Mouse (Mus musculus) heart, embryonic 14.5 days (tissue): ENCODE data around the gene Shisa9. TPM values are rescaled to one million over a fixed set of nuclear protein-coding genes. Genes with fewer than 3 reads are reported as not detected.

Source experiments
- ATAC-seq: fragments of 200-750 bp; cut with Nextera tagmentation; 2 replicates; pipeline ENCODE4 v1.8.0; 2017; ENCODE audit warnings: low read depth, moderate TSS enrichment; ENCODE audit not compliant: insufficient number of reproducible peaks, insufficient read depth, low FRiP score
- H3K27ac ChIP-seq, 2 experiments: fragments of 200-500 bp in 1 of 2; fragments of 300-500 bp in 1 of 2; sonication (generic) in 1 of 2; replicated peaks in 1 of 2; 2 replicates each; pipeline ENCODE4 v1.5.1; 2012 to 2014; ENCODE audit warnings: low read depth in 2 of 2, low read length in 2 of 2, control low read depth in 1 of 2, mild to moderate bottlenecking in 1 of 2, mixed read lengths in 1 of 2; ENCODE audit not compliant: control insufficient read depth in 1 of 2, insufficient read depth in 1 of 2
- H3K27me3 ChIP-seq: fragments of 300-500 bp; sonication (generic); 2 replicates; pipeline ENCODE4 v1.6.1; 2014; ENCODE audit warnings: mild to moderate bottlenecking, low read length, control low read depth; ENCODE audit not compliant: control insufficient read depth, insufficient read depth
- H3K36me3 ChIP-seq: fragments of 300-500 bp; sonication (generic); 2 replicates; pipeline ENCODE4 v1.6.1; 2014; ENCODE audit warnings: mild to moderate bottlenecking, control low read depth, low read length, mixed read lengths; ENCODE audit not compliant: control insufficient read depth, insufficient read depth
- H3K4me1 ChIP-seq, 2 experiments: fragments of 200-500 bp in 1 of 2; fragments of 300-500 bp in 1 of 2; sonication (generic) in 1 of 2; 2 replicates each; pipeline ENCODE4 v1.6.1; 2012 to 2014; ENCODE audit warnings: low read length in 2 of 2, control low read depth in 1 of 2, mixed read lengths in 1 of 2; ENCODE audit not compliant: control insufficient read depth in 2 of 2, insufficient read depth in 2 of 2
- H3K4me2 ChIP-seq: fragments of 300-500 bp; sonication (generic); 2 replicates; pipeline ENCODE4 v1.6.1; 2014; ENCODE audit warnings: mild to moderate bottlenecking, low read length
- H3K4me3 ChIP-seq, 2 experiments: fragments of 200-500 bp in 1 of 2; fragments of 300-500 bp in 1 of 2; sonication (generic) in 1 of 2; 2 replicates each; pipeline ENCODE4 v1.5.1; 2012 to 2014; ENCODE audit warnings: low read length in 2 of 2, mild to moderate bottlenecking in 2 of 2, control low read depth in 1 of 2, low read depth in 1 of 2, moderate library complexity in 1 of 2; ENCODE audit not compliant: control insufficient read depth in 1 of 2, insufficient read depth in 1 of 2
- H3K9ac ChIP-seq: fragments of 300-500 bp; sonication (generic); 2 replicates; pipeline ENCODE4 v1.6.1; 2014; ENCODE audit warnings: mild to moderate bottlenecking, low read length
- H3K9me3 ChIP-seq: fragments of 300-500 bp; sonication (generic); 2 replicates; pipeline ENCODE4 v1.6.1; 2016; ENCODE audit warnings: low read length, control low read depth; ENCODE audit not compliant: control insufficient read depth
- WGBS: fragments of 180-500 bp; shearing (Covaris S2); extraction: QIAGEN DNeasy Blood & Tissue Kit; methylation state at CpG from one replicate; pipeline ENCODE4 v1.1.7; 2014; 5-methylcytosine and 5-hydroxymethylcytosine counted together
- polyA plus RNA-seq: library from polyadenylated mRNA; unstranded; fragments of >200 nt; fragmentation: Nextera tagmentation; extraction: Ambion mirVana; gene quantifications from 2 replicates; pipeline ENCODE4 v1.2.1, GENCODE M21; 2014

The Shisa9 gene
- polyA plus RNA-seq, 1 experiment from 2014 or later = 0.88 TPM

- WGBS = 83% methylated on average over 4 of the region's 4 CpGs
These were observed 124.5 kb downstream of the Shisa9 start for GRCm38 (mm10) chr16:12108436-12108835.

GRCm38 (mm10) chr16:12110851-12111437 is 127.0 kb downstream of the Shisa9 start:
- H3K27me3 ChIP-seq = no peaks in the 10 kb centered on the region
- no peak for ATAC-seq
- H3K4me3 ChIP-seq = no peak overlapping the region
- 84% methylated on average over 5 of the region's 5 CpGs for WGBS
- H3K4me1 ChIP-seq = no peaks in the 10 kb centered on the region; a peak in 1 of 4 replicates
- no peaks in the 10 kb centered on the region for H3K9me3 ChIP-seq
- H3K27ac ChIP-seq = no peak overlapping the region
- H3K36me3 ChIP-seq = no peaks in the 10 kb centered on the region
- H3K4me2 ChIP-seq = no peak overlapping the region
- H3K9ac ChIP-seq = no peak overlapping the region

More at GRCm38 (mm10) chr16:12108436-12108835, 124.5 kb downstream of the Shisa9 start:
- H3K9ac ChIP-seq = no peak overlapping the region
- H3K27ac ChIP-seq = no peak overlapping the region
- H3K27me3 ChIP-seq = no peaks in the 10 kb centered on the region
- no peak overlapping the region for H3K4me3 ChIP-seq
- no peaks in the 10 kb centered on the region for H3K9me3 ChIP-seq
- H3K4me1 ChIP-seq = no peaks in the 10 kb centered on the region
- H3K4me2 ChIP-seq = no peak overlapping the region
- no peaks in the 10 kb centered on the region for H3K36me3 ChIP-seq
- no peak for ATAC-seq

DNA sequence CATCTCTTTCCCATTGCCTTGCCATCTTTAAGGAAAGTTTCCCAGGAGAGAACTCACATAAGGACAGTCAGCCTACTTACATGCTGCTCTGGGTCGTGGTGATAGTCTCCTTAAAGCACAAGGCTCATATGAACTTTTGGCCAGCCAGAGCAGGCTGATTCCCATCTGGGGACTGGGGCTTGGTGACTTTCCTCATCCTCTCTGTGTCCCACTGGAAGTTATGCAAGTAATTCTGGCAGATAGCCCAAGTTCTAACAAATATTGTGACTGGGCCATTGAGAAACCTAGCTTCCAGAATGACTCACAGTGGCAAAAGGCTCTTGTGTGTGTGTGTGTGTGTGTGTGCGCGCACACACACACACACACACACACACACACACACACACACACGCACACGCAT is 130.5 kb downstream of the Shisa9 start:
- Histone ChIP-seq H3K27ac (no peak overlapping the region), H3K4me2 (no peak overlapping the region), H3K4me3 (no peak overlapping the region), H3K36me3 (no peaks in the 10 kb centered on the region), H3K27me3 (no peaks in the 10 kb centered on the region), H3K4me1 (no peaks in the 10 kb centered on the region; a peak in 1 of 4 replicates), H3K9me3 (no peaks in the 10 kb centered on the region), H3K9ac (no peak overlapping the region)
- 81% methylated on average over 5 of the region's 5 CpGs for WGBS
- no peak for ATAC-seq

- H3K36me3 ChIP-seq = no peaks in the 10 kb centered on the region
- no peak overlapping the region for H3K4me3 ChIP-seq
- 57% methylated on average over 7 of the region's 7 CpGs for WGBS
- H3K9ac ChIP-seq = no peak overlapping the region
- H3K27me3 ChIP-seq = no peaks in the 10 kb centered on the region
- H3K9me3 ChIP-seq = no peaks in the 10 kb centered on the region
- no peak for ATAC-seq
- H3K27ac ChIP-seq = no peak overlapping the region
- no peaks in the 10 kb centered on the region; a peak in 1 of 4 replicates for H3K4me1 ChIP-seq
- H3K4me2 ChIP-seq = no peak overlapping the region
These were observed 131.3 kb downstream of the Shisa9 start for GRCm38 (mm10) chr16:12115040-12115856.

GRCm38 (mm10) chr16:12116926-12117325 is 133.0 kb downstream of the Shisa9 start:
- no peak for ATAC-seq
- H3K4me3 ChIP-seq = no peak overlapping the region
- no peaks in the 10 kb centered on the region; a peak in 1 of 4 replicates for H3K4me1 ChIP-seq
- H3K9me3 ChIP-seq = no peaks in the 10 kb centered on the region
- no peak overlapping the region for H3K9ac ChIP-seq
- WGBS = 96% methylated on average over 1 of the region's 1 CpGs
- no peaks in the 10 kb centered on the region for H3K27me3 ChIP-seq
- H3K36me3 ChIP-seq = no peaks in the 10 kb centered on the region
- H3K27ac ChIP-seq = no peak overlapping the region
- H3K4me2 ChIP-seq = no peak overlapping the region

- whole genome bisulfite sequencing = 71% methylated on average over 3 of the region's 3 CpGs
- no peak overlapping the region for H3K4me2 ChIP-seq
- H3K36me3 ChIP-seq = no peaks in the 10 kb centered on the region
- no peaks in the 10 kb centered on the region for H3K9me3 ChIP-seq
- no peak overlapping the region for H3K9ac ChIP-seq
- no peak overlapping the region for H3K27ac ChIP-seq
- no peaks in the 10 kb centered on the region for H3K4me1 ChIP-seq
- no peak for ATAC-seq
- no peaks in the 10 kb centered on the region for H3K27me3 ChIP-seq
- H3K4me3 ChIP-seq = no peak overlapping the region
These were observed 135.6 kb downstream of the Shisa9 start for GRCm38 (mm10) chr16:12119463-12119862.

DNA sequence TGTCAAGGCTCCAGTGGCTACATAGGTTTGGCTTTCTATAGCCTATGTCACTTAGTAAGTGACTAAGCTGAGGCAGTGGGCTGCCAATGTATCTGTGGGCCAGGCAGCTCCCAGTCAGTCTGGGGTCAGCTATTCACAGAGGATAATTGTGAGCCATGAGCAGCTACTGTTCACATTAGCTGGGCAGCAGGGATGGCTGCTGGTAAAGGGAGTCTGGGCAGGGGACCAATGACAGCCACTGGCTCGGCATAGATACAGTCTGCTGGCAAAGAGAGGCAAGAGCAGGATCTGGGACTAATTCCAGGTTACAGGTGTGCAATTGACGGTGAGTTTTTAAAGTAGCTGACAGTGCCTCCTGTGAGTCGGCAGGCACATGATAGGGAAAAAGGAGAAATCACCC is 145.9 kb downstream of the Shisa9 start:
- H3K9ac ChIP-seq = no peak overlapping the region
- H3K4me1 ChIP-seq = no peaks in the 10 kb centered on the region
- no peak overlapping the region for H3K4me3 ChIP-seq
- no peaks in the 10 kb centered on the region for H3K36me3 ChIP-seq
- 76% methylated on average over 3 of the region's 3 CpGs for WGBS
- H3K4me2 ChIP-seq = no peak overlapping the region
- no peak for ATAC-seq
- no peaks in the 10 kb centered on the region for H3K9me3 ChIP-seq
- H3K27ac ChIP-seq = no peak overlapping the region
- no peaks in the 10 kb centered on the region for H3K27me3 ChIP-seq
